Mouse (Mus musculus) neural tube, embryonic 14.5 days (tissue): ENCODE measurements around the gene Arid5a. TPM values are rescaled to one million over a fixed set of nuclear protein-coding genes. Genes with fewer than 3 reads are reported as not detected.

Experiments used
- ATAC-seq: fragments of 200-750 bp; cut with Nextera tagmentation; 2 replicates; pipeline ENCODE4 v1.8.0; 2017; ENCODE audit warnings: low read depth, mild to moderate bottlenecking, moderate TSS enrichment, moderate library complexity
- H3K27ac ChIP-seq: fragments of 300-500 bp; sonication (generic); 2 replicates; pipeline ENCODE4 v1.5.1; 2014; ENCODE audit warnings: low read depth, mild to moderate bottlenecking, control low read depth, low read length, moderate library complexity, mixed read lengths
- H3K27me3 ChIP-seq: fragments of 300-500 bp; sonication (generic); 2 replicates; pipeline ENCODE4 v1.6.1; 2014; ENCODE audit warnings: low read length; ENCODE audit not compliant: control insufficient read depth, insufficient read depth
- H3K36me3 ChIP-seq: fragments of 300-500 bp; sonication (generic); 2 replicates; pipeline ENCODE4 v1.6.1; 2014; ENCODE audit warnings: low read length, mixed read lengths; ENCODE audit not compliant: control insufficient read depth, insufficient read depth
- H3K4me1 ChIP-seq: fragments of 300-500 bp; sonication (generic); 2 replicates; pipeline ENCODE4 v1.6.1; 2014; ENCODE audit warnings: low read length; ENCODE audit not compliant: control insufficient read depth, insufficient read depth
- H3K4me2 ChIP-seq: fragments of 300-500 bp; sonication (generic); 2 replicates; pipeline ENCODE4 v1.6.1; 2014; ENCODE audit warnings: mild to moderate bottlenecking, low read depth, low read length, control low read depth
- H3K4me3 ChIP-seq: fragments of 300-500 bp; sonication (generic); 2 replicates; pipeline ENCODE4 v1.5.1; 2014; ENCODE audit warnings: low read depth, low read length, control low read depth, mixed read lengths
- H3K9ac ChIP-seq: fragments of 300-500 bp; sonication (generic); replicated peaks from 2 replicates; pipeline ENCODE4 v1.6.1; 2014; ENCODE audit warnings: low read depth, mild to moderate bottlenecking, control low read depth, low read length, mixed read lengths
- H3K9me3 ChIP-seq: fragments of 300-500 bp; sonication (generic); 2 replicates; pipeline ENCODE4 v1.6.1; 2016; ENCODE audit warnings: low read length; ENCODE audit not compliant: control insufficient read depth
- WGBS: fragments of 180-500 bp; shearing (Covaris S2); extraction: QIAGEN DNeasy Blood & Tissue Kit; methylation state at CpG from one replicate; pipeline ENCODE4 v1.1.7; 2014; 5-methylcytosine and 5-hydroxymethylcytosine counted together
- microRNA-seq: library from miRNA; unstranded; fragments of <30 nt; microRNA quantifications from one replicate; pipeline ENCODE4, GENCODE M21; 2016
- polyA plus RNA-seq: library from polyadenylated mRNA; unstranded; fragments of >200 nt; fragmentation: Nextera tagmentation; extraction: Ambion mirVana; gene quantifications from 2 replicates; pipeline ENCODE4 v1.2.1, GENCODE M21; 2014

The Arid5a gene
- polyA plus RNA-seq, 1 experiment from 2014 or later = 2.5 TPM

DNA sequence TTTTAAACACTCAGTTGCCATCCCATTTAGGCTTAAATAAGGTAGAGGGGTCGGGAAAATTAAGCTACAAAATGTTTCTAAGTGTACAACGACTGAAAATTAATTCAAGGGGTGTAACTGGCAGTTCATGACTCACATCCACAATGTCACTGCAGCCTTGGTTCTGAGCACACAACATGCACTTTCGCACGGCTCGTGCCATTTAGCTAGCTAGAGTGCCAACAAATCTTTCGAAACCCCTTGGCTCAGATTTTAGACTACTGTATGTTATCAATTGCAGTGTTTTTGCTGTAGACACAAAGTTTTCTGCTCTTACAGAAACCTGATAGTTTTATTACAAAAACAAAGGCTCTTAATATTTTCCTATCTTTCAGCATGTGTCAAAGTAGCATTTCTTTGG lies 63.4 kb downstream of the Arid5a start:
- H3K9me3 ChIP-seq = no peaks in the 10 kb centered on the region
- no peak overlapping the region for H3K4me3 ChIP-seq
- H3K27me3 ChIP-seq = no peaks in the 10 kb centered on the region
- WGBS = 85% methylated on average over 6 of the region's 6 CpGs
- H3K9ac ChIP-seq = no peak overlapping the region
- H3K4me2 ChIP-seq = no peak overlapping the region
- H3K27ac ChIP-seq = no peak overlapping the region
- no peaks in the 10 kb centered on the region for H3K36me3 ChIP-seq
- no peak for ATAC-seq
- H3K4me1 ChIP-seq = peaks cover 10% of the 10 kb centered on the region; the same call in 1 of the 2 replicates

GRCm38 (mm10) chr1:36371934-36372845 lies 64.7 kb downstream of the Arid5a start, which contains the start of gene Fer1l5:
Gene Fer1l5, plus strand, starts transcription at chr1:36372291.
- Histone ChIP-seq H3K4me3 (no peak within 1 kb of the TSS), H3K4me1 (peaks cover 10% of the 10 kb centered on the region; the same call in 1 of the 2 replicates), H3K9ac (no peak within 1 kb of the TSS), H3K9me3 (no peaks in the 10 kb centered on the region), H3K36me3 (no peaks in the 10 kb centered on the region), H3K4me2 (no peak within 1 kb of the TSS), H3K27me3 (no peaks in the 10 kb centered on the region), H3K27ac (no peak within 1 kb of the TSS)
- ATAC-seq = no peak
- WGBS = 83% methylated on average over 10 of the region's 10 CpGs

Small RNA genes lying within 50 kb of the gene (microRNA-seq; reads per million reads assigned to microRNA genes)
- not detected for gene Mir6898

Other genes with a start within 250 kb of the Arid5a start
- 17.7 and 18.1 TPM in 2 replicates for gene Hs6st1, start 239.3 kb upstream of the Arid5a start, polyA plus RNA-seq
- 61.6 and 63.6 TPM in 2 replicates for gene Uggt1, start 63.0 kb upstream of the Arid5a start, polyA plus RNA-seq
- gene Neurl3, start 33.1 kb upstream of the Arid5a start, polyA plus RNA-seq = 1.1 and 2.1 TPM in 2 replicates
- 32.3 and 40.0 TPM in 2 replicates for gene Kansl3, start 61.4 kb downstream of the Arid5a start, polyA plus RNA-seq
- 1.7 and 2.7 TPM in 2 replicates for gene Fer1l5, start 64.6 kb downstream of the Arid5a start, polyA plus RNA-seq
- gene Lman2l, start 137.5 kb downstream of the Arid5a start, polyA plus RNA-seq = 46.2 and 49.3 TPM in 2 replicates
- 8.8 and 9.8 TPM in 2 replicates for gene Cnnm4, start 163.9 kb downstream of the Arid5a start, polyA plus RNA-seq
- gene Cnnm3, start 204.1 kb downstream of the Arid5a start, polyA plus RNA-seq = 5.4 and 9.4 TPM in 2 replicates
- 13.0 and 14.9 TPM in 2 replicates for gene Ankrd23, start 229.2 kb downstream of the Arid5a start, polyA plus RNA-seq
- gene Gm42417, start 231.7 kb downstream of the Arid5a start, polyA plus RNA-seq = 0.32 and 0.62 TPM in 2 replicates
- 26.6 and 34.5 TPM in 2 replicates for gene Ankrd39, start 239.7 kb downstream of the Arid5a start, polyA plus RNA-seq